Mouse (Mus musculus) G1E (cell line): Measurements from ENCODE around the gene Snrpg.

Experiments
- CTCF ChIP-seq: IDR thresholded peaks from 2 replicates; pipeline ENCODE4 v1.5.1; 2012; ENCODE audit warnings: low read depth, low read length, inconsistent platforms, mixed read lengths
- GATA1 ChIP-seq: IDR thresholded peaks from 2 replicates; pipeline ENCODE4 v1.6.1; 2012; ENCODE audit warnings: borderline replicate concordance, low read length, inconsistent platforms, mixed read lengths

DNA sequence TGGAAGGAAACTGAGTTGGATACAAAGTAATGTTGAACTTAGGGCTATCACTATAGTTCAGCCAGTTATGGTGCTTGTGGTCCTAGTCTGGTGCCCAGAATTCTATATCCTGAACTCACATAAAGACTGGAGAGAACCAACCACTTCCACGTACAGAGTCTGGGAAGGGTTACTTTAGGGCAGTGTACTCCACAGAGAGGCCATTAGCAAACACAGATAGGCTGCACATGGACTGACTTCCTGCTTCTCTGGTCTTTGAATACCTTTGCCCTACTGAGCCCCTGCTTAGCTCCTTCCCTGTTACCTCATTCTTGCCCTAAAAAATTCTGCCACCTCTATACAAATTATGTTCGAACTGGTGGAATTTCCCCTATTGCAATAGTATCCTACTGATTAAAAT lies 28.9 kb downstream of the Snrpg start:
- no peak for TF ChIP-seq CTCF
- no peak for TF ChIP-seq GATA1
